Mouse (Mus musculus) cerebellum, adult 2 months (tissue): ENCODE data around the gene Baiap2l1.

Experiments
- CTCF ChIP-seq: fragments of 200-500 bp; IDR thresholded peaks from 2 replicates; pipeline ENCODE4 v1.5.1; 2011; ENCODE audit warnings: low read depth, mild to moderate bottlenecking, control low read depth, low read length, moderate library complexity, borderline replicate concordance; ENCODE audit not compliant: insufficient read depth
- POLR2A ChIP-seq: fragments of 200-500 bp; IDR thresholded peaks from 2 replicates; pipeline ENCODE4 v1.6.1; 2011; ENCODE audit warnings: low read length, control low read depth, borderline replicate concordance; ENCODE audit not compliant: insufficient read depth

DNA sequence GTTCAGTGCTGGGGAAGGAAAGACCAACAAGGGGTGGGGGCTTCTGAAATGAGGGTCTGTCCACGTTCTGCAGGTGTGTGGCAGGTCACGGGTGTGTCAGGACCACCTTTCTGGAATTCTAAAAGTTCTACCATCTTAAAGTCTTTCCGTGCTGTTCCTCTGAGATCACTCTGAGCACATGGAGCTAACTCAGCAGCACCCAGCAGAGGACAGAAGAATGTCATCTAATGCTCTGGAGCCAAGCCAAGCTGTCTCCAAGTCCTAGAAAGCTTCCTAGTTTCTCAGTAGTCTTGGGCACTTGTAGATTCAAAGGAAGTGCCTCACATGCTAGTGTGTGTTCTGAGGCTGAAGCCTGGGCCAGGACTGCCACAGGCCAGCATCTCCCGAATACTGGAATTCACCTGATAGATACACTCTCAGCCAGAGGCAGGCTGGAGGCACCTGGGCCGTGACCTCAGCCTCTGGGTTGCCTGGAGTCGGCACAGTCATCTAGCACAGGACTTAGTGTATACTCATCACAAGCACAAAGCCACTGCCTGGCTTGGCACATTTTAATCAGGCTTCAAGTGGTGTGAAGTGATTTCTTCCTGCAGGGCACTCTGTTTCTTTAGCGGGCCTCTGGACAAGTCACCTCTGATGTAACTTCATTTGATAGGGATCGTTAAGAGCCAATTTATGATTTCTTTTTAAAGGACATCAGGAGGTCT lies 90.2 kb downstream of the Baiap2l1 start:
- TF ChIP-seq POLR2A (no peak), CTCF (no peak)
